Mouse (Mus musculus): Measurements from ENCODE around the gene Gng7.
A peak's percentile ranks its signal among the peaks of the same experiment; 100 is the strongest.
"Not testable (repeated sequence)": the region's sequence is repeated elsewhere in the genome, so short reads cannot be mapped to it uniquely, and the experiment has no call there.

Gng7 gene

DNA sequence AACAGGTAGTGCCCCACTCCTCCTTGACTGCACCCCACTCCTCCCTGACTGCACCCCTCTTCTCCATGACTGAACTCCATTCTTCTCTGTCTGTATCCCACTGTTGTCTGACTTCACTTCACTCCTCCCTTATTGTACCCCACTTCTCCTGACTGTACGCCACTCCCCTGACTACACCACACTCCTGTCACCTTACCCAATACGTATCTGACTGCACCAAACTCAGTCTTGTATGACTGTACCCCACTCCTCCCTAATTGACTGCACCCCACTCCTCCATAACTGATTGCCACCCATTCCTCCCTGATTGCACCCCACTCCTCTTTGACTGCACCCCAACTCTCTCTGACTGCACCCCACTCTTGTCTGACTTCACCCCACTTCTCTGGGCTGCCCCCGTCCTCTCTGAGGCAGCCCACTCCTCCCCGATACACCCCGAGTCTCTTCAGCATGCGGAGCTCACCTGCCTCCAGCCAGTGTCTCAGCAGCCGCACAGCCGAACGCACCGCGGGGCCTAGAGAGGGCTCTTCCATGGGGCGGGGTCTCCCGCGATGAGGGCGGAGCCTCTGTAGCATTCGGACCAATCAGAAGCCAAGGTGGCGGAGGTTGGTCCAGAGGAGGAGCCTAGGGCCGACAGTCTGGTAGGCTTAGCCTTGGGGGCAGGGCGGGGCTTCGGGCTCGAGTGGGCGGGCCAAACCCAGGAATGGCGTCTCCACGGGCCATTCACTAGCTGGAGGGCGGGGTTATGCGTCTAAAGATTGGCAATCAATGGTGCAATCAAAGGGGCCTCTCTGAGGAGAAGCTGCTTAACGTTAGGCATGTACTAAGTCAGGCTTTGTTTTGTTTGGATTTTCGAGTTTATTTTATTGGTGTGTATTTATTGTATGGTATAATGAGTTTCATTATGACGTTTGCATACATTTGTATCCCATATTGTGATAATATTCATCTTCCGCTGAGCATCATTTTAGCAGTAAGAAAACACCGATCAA lies at the start of gene Gng7:
TSS of gene Gng7 (minus strand) at position 553 of the 992 bp plus-strand sequence.
- Histone ChIP-seq H3K36me3 (ENCODE audit: control insufficient read depth, insufficient read depth, low read length, poor library complexity, severe bottlenecking) (no peaks in the 10 kb centered on the region), H3K27me3 (ENCODE audit: control insufficient read depth, insufficient read depth, low read length, poor library complexity, severe bottlenecking) (no peaks in the 10 kb centered on the region)
- DNase-seq (ENCODE audit: low read depth, low spot score), result peak; percentile 90

DNA sequence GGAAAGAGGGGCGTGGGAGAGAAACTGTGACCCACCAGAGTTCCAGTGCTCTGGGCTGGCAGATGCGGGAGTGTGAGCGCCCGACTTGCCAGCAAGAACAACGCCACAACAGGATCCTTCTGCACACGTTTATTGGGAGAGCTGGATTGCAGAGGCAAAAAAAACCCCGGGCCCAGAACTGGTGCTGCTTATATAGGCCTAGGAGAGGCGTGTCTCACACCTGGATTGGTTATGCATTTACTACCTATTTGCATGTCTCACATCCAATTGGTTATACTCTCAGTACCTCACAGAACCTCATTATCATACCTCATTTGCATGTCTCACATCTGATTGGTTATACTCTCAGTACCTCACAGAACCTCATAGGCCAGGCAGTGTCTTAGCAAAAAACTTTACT lies 49.8 kb upstream of the Gng7 start:
- not testable (repeated sequence) for H3K27me3 ChIP-seq (ENCODE audit: control insufficient read depth, insufficient read depth, low read length, poor library complexity, severe bottlenecking); H3K36me3 ChIP-seq (ENCODE audit: control insufficient read depth, insufficient read depth, low read length, poor library complexity, severe bottlenecking); DNase-seq (ENCODE audit: low read depth, low spot score)

GRCm38 (mm10) chr10:81062710-81063109 lies 48.0 kb upstream of the Gng7 start:
- H3K27me3 ChIP-seq (ENCODE audit: control insufficient read depth, insufficient read depth, low read length, poor library complexity, severe bottlenecking), result no peaks in the 10 kb centered on the region
- no peak for DNase-seq (ENCODE audit: low read depth, low spot score)
- no peaks in the 10 kb centered on the region for H3K36me3 ChIP-seq (ENCODE audit: control insufficient read depth, insufficient read depth, low read length, poor library complexity, severe bottlenecking)

DNA sequence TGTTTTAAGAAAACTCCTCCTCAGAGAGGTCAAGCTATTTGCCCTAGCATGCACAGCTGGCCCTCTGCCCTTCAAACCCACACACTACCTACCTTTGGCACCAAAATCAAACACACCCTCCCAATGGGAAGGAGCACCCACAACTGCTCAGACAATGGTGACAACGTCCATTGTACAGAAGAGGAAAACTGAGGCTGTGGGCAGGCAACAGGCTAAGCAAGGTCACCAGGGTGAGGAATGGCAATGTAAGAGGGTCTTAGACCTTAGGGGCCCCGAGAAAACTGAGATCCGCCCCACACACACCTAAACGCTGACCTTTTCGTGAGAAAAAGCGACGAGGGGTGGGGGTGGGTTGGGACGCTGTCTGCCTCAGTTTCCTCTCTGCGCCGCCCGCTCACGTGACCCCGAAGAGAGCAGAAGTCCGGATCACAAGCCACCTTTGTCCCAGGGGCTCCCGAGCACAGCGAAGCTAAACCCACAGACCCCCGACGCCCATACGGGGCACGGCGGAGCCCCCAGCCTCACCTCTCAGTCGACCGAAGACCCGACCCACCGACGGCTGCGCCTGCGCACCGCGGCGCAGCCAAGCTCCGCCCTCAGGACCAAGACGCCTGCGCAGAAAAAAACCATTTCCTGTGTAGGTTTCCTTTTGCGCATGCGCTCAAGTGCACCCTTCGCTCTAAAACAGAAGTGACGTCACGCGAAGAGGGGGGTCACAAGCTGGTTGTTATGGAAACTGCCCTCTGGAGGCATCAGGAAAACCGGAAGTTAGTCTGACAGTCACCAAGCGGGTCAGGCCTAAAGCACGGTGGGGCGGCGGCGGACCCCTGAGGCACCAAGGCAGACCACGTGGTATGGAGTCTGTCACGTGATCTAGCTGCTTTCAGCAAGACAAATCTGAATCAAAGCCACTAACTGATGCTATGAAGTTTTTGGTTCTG lies 45.1 kb upstream of the Gng7 start, which contains the start of gene Sgta:
TSS of gene Sgta (minus strand) at position 579 of the 941 bp plus-strand sequence.
- Histone ChIP-seq H3K36me3 (ENCODE audit: control insufficient read depth, insufficient read depth, low read length, poor library complexity, severe bottlenecking) (no peaks in the 10 kb centered on the region), H3K27me3 (ENCODE audit: control insufficient read depth, insufficient read depth, low read length, poor library complexity, severe bottlenecking) (no peaks in the 10 kb centered on the region)
- DNase-seq (ENCODE audit: low read depth, low spot score), result peak; percentile 99

DNA sequence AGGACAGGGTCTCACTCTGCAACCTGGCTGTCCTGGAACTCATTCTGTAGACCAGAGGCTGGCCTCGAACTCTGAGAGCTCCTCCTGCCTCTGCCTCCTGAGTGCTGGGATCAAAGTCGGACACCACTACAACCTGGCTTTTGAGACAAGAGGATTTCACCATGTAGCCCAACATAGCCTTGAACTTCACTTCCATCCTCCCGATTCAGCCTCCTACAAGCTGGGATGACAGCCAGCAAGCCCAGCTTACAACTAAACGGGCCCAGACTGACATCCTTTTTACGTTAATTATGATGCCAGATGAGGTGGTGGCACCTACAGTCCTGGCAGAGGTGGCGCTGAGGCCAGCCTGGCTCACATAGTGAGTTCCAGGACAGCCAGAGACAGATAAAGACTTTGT lies 44.2 kb upstream of the Gng7 start:
- H3K27me3 ChIP-seq (ENCODE audit: control insufficient read depth, insufficient read depth, low read length, poor library complexity, severe bottlenecking), result no peaks in the 10 kb centered on the region
- no peaks in the 10 kb centered on the region for H3K36me3 ChIP-seq (ENCODE audit: control insufficient read depth, insufficient read depth, low read length, poor library complexity, severe bottlenecking)
- no peak for DNase-seq (ENCODE audit: low read depth, low spot score)

- no peak for DNase-seq (ENCODE audit: low read depth, low spot score)
- Histone ChIP-seq H3K27me3 (ENCODE audit: control insufficient read depth, insufficient read depth, low read length, poor library complexity, severe bottlenecking) (no peaks in the 10 kb centered on the region), H3K36me3 (ENCODE audit: control insufficient read depth, insufficient read depth, low read length, poor library complexity, severe bottlenecking) (no peaks in the 10 kb centered on the region)
These were observed 42.8 kb upstream of the Gng7 start for GRCm38 (mm10) chr10:81057406-81058130.

DNA sequence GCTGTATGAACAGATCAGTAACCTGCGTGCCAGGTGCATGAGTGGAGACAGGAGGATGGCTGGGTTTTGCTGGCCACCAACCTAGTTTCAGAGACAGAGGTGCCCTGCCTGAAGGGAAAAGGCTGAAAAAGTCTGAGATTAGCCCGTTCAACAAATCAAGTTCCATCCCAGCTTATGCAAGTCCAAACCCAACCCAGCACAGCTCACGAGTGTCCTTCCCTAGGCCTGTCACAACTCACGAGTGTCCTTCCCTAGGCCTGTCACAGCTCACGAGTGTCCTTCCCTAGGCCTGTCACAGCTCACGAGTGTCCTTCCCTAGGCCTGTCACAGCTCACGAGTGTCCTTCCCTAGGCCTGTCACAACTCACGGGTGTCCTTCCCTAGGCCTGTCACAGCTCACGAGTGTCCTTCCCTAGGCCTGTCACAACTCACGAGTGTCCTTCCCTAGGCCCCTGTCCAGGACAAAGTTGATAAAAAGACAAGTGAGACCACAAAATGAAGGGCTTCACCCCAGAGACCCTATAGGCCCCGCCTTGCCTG lies 41.1 kb upstream of the Gng7 start:
- not testable (repeated sequence) for H3K27me3 ChIP-seq (ENCODE audit: control insufficient read depth, insufficient read depth, low read length, poor library complexity, severe bottlenecking); H3K36me3 ChIP-seq (ENCODE audit: control insufficient read depth, insufficient read depth, low read length, poor library complexity, severe bottlenecking); DNase-seq (ENCODE audit: low read depth, low spot score)

- no peaks in the 10 kb centered on the region for H3K27me3 ChIP-seq (ENCODE audit: control insufficient read depth, insufficient read depth, low read length, poor library complexity, severe bottlenecking)
- no peak for DNase-seq (ENCODE audit: low read depth, low spot score)
- H3K36me3 ChIP-seq (ENCODE audit: control insufficient read depth, insufficient read depth, low read length, poor library complexity, severe bottlenecking), result peaks cover under 1% of the 10 kb centered on the region; the same call in 1 of the 2 replicates
These were observed 40.4 kb upstream of the Gng7 start for GRCm38 (mm10) chr10:81055169-81055568.

DNA sequence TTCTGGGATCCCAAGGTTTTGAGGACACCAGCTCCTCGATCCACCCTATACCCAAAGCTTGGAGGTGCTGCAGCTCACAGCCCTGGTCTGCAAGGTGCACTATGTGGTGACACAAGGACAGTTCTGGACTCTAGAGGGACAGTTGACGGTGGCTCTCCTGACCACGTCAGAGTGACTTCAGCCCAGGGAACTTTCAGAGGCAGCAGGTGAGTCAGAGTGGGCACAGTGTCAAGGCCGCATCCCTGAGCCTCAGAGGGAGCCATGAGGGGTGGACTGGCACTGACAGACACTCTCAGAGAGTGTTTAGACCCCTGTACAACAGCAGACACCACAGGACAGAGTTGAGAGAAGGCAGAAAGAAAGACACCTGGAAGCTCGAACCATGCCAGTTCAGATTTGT lies 37.8 kb upstream of the Gng7 start:
- DNase-seq (ENCODE audit: low read depth, low spot score), result no peak
- no peaks in the 10 kb centered on the region for H3K27me3 ChIP-seq (ENCODE audit: control insufficient read depth, insufficient read depth, low read length, poor library complexity, severe bottlenecking)

DNA sequence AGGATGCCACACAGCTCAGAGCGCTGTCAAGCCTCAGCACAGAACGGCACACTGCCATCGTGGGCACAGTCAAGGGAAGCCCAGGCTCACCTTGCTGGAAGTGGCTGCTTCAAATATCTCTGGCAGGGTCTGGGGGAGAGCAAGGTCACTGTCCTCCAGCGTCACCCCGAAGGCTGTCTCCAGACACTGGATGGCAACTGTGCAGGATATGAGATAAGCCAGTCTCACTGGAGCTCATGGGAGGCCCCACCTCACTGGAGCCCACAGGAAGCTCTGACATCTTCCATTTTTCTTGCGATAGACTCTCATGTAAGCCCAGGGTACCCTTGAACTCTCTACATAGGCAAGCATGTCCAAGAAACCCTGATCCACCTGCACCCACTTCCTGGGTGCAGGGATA lies 36.4 kb upstream of the Gng7 start:
- no peak for DNase-seq (ENCODE audit: low read depth, low spot score)
- peaks cover 6% of the 10 kb centered on the region for H3K36me3 ChIP-seq (ENCODE audit: control insufficient read depth, insufficient read depth, low read length, poor library complexity, severe bottlenecking)
- no peaks in the 10 kb centered on the region for H3K27me3 ChIP-seq (ENCODE audit: control insufficient read depth, insufficient read depth, low read length, poor library complexity, severe bottlenecking)

More for the DNA sequence above, 37.8 kb upstream of the Gng7 start:
- peaks cover 5% of the 10 kb centered on the region for H3K36me3 ChIP-seq (ENCODE audit: control insufficient read depth, insufficient read depth, low read length, poor library complexity, severe bottlenecking)

GRCm38 (mm10) chr10:81050645-81051044 lies 35.9 kb upstream of the Gng7 start:
- DNase-seq (ENCODE audit: low read depth, low spot score), result peak; percentile 57
- H3K27me3 ChIP-seq (ENCODE audit: control insufficient read depth, insufficient read depth, low read length, poor library complexity, severe bottlenecking), result no peaks in the 10 kb centered on the region
- H3K36me3 ChIP-seq (ENCODE audit: control insufficient read depth, insufficient read depth, low read length, poor library complexity, severe bottlenecking), result peaks cover 8% of the 10 kb centered on the region

GRCm38 (mm10) chr10:81045246-81045645 lies 30.5 kb upstream of the Gng7 start:
- H3K36me3 ChIP-seq (ENCODE audit: control insufficient read depth, insufficient read depth, low read length, poor library complexity, severe bottlenecking); DNase-seq (ENCODE audit: low read depth, low spot score); H3K27me3 ChIP-seq (ENCODE audit: control insufficient read depth, insufficient read depth, low read length, poor library complexity, severe bottlenecking): not testable (repeated sequence)

- Histone ChIP-seq H3K36me3 (ENCODE audit: control insufficient read depth, insufficient read depth, low read length, poor library complexity, severe bottlenecking) (peaks cover 2% of the 10 kb centered on the region; the same call in 1 of the 2 replicates), H3K27me3 (ENCODE audit: control insufficient read depth, insufficient read depth, low read length, poor library complexity, severe bottlenecking) (no peaks in the 10 kb centered on the region)
- DNase-seq (ENCODE audit: low read depth, low spot score), result peak; percentile 82
These were observed 26.9 kb upstream of the Gng7 start for GRCm38 (mm10) chr10:81041458-81042175.
